Mouse (Mus musculus) neural tube, embryonic 10.5 days (tissue): ENCODE results near the gene Kdr.

Experiments used
- DNase-seq: peaks from one replicate; pipeline ENCODE4 v3.0.0-alpha.2; 2017; ENCODE audit warnings: low spot score; ENCODE audit errors: extremely low spot score

Kdr gene

DNA sequence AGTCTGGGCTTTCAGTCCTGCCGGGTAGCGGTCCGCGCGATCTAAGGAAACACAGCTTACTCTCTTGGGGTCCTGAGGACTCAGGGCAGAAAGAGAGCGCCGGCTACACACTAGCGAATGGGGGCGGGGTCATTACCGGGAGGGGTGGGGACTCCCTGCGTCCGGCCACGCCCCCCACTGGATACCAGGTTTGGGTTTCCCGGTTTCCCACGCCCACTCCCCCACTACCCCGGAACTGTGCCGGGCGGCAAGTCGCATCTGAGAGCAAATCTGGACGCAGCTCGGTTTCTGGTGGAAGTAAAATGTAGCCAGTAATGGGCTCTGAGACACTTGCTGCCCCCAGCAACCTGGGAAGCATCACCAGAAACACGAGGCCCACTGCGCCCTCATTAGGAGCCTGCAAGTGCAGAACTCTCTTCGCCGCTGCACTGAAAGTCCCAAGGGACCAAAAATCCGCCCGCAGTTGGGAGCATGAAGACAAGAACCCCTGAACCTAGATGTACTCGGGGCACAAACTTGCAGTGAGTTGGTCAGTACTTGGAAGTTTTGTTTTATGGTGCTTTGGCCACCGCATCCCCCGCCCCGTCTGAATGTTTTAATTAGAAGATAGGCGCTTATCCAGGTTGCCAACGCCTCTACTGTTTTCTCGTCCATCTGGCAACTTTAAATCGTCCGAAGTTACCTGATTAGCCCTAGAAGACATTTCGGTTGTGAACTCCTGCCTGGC is at the start of gene Kdr:
Gene Kdr, minus strand, starts transcription at position 85 of the 727 bp plus-strand sequence.
- peak; percentile 84 for DNase-seq

DNA sequence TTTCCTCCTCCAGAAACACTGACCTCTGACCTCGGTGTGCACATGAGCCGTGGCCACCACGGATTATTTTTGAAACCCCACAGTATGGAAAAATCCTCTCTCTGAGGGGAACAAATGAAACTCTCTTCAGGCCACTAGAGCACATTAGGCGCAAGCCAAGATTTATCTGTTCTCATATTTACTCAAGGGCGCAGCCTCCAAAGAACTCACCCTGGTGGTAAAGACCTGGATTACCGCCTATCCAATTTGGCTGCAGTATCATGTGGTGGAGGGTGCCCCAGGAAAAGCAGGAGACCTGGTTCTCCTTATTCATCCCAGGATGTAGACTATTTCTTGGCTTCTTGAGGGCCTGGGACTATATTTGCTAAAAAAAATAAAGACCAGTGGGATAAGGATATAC is 48.5 kb upstream of the Kdr start:
- DNase-seq = no peak

DNA sequence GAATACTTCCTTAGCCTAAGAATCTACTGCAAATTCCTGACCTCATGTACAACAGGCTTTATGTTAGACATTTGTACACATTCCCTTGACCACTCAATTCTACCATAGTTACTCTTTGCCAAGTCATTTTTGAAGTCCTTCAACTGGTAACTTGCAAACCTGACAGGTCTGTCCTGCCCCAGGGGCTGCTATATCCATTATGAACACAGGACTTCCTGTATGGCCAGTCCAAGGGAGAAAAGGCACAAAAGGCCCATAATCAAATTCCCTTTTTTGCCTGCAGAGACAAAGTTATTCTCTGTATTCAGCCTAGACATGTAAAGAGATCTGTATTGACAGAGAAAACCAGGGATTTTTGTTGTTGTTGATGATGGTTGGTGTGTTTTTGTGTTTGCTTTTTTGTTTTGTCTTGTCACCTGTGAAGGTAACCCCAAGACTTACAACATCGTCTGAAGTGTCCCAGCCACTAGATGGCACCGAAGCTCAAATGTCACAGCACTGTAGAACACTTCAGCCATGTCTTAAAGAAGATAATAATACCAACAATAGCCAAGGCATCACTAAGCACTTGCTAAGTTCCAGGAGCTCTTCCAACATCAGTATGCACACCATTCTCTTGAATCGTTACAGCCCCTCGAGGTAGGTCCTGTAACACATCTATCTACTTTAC is 47.9 kb upstream of the Kdr start:
- DNase-seq = no peak

DNA sequence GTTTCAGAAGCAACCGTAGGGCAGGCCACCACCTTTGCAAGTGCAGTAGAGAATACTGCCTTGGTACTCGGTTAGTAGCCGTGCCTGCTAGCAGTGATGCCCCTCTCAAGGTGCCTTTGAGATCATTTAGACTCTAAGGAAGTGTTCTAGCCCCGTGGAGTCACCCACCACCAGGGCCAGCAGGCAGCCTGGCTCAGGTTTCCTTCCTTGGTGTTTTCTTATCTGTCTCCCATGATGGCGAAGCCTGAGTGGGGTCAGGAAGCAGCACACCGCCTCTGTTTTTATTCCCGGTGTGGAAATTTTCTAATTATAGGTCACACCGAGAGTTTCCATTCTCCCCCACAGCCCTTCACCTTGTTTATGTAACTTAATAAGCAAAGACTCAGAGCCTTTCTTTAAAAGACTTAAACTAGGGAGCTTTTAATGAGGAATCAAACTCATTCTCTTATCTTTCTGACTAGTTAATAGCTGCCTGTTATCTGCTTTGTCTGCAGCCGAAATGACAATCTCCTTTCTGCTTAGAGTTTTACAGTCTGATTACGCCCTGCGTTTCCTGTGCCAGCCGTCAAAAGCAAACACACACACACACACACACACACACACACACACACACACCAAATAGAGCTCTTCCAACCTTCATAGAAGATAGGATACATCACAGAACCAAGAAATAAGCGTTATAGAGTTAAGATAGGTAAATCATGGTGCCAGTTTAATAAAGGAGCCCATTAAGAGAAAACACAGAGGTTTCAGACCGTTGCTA is 44.9 kb upstream of the Kdr start:
- no peak for DNase-seq

DNA sequence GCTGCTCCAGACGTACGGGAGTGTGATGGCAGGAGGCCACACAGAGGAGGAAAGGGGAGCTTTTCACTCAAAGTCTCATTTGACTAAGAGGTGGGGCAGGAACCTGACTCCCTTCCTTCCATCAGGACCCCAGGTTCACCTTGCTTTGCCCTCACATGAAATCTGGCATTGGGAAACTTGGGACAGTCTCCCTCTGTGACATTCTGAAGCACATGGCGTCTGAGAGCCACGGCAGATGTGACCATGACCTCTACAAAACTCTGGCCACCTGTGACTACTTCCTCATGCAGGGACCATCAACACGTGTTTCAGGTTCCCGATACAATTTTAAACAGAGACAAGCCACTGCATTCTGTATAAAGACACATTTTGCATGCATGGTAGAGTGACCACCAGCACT is 44.2 kb upstream of the Kdr start:
- DNase-seq = no peak

DNA sequence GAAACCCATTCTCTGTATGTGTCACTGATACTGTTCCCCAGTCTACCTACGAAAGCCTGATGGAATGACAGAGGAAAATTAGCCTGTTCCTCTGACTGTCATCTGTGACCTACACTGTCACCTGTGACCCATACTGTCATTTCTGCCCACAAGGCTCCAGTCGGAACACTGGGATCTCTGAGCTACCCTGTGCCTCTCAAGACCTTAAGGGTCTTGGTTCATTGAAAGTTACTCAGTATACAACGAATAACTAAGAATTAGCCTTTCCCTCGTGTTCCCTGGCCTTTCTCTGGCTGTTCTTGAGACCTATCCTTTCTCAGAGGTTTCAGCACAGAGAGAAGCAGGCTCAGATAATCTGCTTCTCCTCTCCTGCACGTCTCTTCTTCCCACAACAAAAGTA is 40.1 kb upstream of the Kdr start:
- DNase-seq = no peak

DNA sequence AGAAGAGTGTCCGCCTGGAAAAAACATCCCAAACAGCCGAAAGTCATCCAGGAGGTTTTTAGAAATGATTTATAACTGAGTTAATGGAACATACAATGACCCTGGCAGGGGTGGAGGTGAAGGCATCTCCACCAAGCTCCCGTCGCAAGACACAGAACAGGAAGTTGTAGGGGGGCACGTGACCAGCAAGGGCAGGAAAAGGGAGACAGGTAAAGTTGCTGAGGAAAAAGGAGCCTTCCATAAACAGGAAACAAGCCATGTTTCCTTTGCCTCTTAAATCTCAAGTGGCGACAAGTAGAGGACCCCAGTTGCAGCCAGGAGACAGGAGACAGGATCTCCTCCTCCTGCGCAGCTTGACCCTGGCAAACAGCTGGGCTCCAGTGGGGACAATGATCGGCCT is 37.8 kb upstream of the Kdr start:
- no peak for DNase-seq

DNA sequence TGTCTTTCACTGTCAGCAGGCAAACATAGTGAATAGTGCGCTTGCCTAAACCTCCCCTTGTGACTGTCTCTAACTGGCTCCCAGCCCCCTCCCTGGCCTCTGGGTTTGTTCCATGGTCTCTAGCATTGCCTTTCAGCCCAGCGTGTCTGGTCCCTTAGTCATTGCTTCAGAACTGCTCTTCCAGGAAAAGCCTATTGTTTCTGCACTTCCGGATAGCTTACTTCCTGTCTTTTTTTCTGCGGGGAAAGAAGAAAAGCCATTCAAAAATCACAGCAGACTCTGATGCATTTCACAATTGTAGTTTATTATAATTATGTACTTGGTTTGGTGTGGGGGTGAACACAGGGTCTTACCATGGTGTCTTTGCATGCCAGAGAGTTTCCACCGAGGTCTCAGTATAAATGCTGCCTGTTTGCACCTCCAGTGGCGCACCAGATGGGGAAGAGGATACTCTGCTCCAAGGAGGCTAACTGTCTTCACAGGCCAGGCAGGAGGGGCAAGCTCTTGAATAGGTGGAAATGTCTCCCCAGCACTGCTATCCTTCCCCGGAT is 35.7 kb upstream of the Kdr start:
- no peak for DNase-seq

DNA sequence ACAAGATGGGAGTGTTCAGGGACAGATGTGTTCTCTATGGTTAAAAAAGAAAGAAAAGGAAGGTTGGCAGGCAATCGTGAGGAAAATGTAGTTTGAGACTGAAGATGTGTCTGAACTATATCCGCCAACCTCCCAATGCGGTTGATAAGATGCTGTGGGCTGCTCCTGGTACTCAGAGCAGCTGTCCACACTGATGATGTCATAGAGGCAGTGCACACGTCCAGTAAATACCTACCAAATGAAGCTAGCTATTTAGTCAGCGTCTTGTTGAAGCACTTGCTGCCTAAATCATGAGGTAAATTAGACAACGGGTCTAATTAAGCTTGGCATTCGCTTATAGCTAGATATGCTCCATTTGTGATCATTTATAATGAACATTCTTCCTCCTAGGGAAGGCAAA is 28.1 kb upstream of the Kdr start:
- no peak for DNase-seq

DNA sequence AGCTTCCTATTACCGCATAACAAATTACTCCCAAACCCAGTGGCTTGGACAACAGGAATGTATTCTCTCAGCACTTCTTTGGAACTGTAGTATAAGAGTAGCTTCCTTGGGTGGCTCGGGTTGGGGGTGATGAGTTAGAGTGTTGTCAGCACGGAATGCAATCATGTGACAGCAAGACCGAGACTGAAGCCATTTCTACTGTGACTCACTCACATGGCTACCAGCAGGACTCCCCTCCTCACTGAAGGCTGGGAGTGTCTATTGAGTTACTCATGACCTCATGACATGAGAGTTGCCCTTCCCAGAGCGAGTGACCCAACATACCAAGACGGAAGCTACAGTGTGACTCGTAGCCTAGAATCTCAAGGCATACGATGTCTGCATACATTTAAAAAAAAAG is 12.0 kb upstream of the Kdr start:
- no peak for DNase-seq

DNA sequence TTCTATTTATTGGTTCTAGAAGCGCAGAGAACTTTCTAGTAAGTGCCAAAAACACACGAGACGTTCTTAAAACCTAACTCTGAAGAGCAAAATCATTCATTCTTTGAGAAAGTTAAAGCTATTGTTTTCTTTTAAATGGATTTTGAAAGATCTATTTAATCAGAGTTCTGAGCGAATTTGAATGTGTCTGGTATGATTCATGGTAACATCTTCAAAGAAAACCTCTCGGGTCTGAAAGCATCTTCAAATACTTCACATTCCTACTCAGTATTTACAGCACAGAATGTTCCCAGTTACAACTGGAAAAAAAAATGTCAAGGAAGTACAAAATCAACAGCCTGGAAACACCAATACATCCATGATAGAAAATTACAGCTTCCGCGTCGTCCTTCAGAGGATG is 9.3 kb upstream of the Kdr start:
- DNase-seq = no peak

DNA sequence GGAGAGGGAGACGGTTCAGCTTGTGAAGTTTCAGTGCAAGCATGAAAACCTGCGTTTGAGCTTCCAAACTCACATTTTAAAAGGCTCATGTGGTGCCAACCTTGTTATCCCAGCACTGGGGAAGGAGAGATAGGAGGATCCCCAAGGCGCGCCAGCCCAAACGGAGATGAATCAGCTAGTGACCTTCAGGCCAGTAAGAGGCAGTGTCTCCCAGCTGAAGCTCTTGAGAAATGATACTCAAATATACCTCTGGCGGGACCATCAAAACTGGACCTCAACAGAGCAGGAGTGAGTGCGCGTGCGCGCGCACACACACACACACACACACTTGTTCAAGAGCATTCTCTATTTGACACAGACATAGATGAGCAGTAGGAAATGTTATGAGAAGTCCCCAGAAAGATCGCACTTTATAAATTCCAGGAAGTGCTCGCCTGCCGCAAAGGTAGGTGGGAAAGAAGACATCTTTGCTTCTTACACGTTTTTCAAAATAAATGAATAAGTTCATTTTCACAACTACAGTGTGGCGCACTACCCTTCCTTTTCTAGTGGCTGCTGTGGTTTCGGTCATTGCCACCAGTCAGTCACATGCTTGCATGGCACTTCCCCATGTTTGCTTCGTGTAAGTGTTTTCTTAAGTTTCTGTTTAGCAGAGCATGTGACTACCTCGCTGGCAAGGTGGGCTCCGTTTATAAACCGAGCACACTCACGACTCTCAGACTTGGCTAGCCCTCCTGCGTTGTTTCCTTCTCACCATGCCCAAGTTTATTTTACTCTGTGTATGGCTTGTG is 2.5 kb upstream of the Kdr start:
- DNase-seq = no peak

DNA sequence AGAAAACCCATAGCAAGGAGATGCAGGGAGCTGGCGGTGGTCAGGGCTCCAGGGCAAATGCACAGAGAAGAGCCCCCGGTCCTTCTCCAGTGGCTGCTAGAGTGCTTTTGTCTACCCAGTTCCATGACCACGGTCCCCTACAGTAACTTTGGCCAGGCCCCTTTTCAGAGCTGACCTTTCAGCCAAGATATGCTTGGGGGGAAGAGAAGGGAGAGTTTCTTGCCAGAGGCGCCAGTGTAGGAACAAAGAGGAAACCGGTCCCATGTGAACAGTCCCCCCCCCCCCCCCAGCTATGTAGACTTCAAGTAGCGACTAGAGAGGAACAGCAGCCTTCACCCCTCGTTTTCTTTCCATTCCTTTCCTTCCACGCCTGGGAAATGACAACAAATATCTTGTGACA is 850 bp upstream of the Kdr start:
- DNase-seq = no peak

DNA sequence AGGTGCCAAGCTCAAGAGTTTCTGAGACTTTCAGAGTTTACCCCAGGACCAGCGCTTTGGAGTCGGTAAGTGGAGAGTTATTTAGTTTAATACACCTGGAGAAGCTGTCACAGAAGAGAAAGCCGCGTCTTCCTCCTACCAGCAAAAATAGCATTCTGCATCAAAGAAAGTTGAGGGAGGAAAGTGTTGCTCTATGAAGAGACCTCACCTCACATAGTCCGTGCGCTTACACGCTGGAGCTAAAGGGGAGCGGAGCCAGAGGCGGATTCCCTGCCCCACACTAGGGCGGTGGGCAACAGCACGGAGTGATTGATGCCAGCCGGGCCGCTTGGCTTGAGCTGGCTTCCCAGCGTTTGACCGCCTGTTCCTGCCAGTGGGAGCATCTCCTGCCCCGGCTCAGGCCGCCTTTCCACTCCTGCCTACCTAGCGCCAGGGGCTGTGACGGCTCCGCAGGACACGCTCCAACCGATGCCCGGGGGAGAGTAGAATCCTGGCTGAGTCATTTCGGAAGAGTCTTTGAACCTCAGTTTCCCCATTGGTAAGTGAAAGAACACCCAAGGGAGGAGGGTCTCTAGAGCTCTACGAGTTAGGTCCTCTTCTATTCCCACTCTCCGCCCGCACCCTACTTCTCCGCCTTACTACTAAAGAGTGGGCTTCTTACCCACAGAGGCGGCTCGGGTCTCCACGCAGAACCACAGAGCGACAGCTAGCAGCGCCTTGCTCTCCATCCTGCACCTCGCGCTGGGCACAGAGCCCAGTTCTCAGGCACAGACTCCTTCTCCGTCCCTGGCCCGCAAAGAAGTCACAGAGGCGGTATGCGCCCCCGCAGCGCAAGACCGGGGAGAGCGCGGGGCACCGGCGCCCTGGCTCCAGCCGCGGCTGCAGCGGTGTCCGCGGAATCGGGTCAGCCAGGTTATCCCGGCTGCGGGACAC is 551 bp downstream of the Kdr start:
- DNase-seq = peak; percentile 57

DNA sequence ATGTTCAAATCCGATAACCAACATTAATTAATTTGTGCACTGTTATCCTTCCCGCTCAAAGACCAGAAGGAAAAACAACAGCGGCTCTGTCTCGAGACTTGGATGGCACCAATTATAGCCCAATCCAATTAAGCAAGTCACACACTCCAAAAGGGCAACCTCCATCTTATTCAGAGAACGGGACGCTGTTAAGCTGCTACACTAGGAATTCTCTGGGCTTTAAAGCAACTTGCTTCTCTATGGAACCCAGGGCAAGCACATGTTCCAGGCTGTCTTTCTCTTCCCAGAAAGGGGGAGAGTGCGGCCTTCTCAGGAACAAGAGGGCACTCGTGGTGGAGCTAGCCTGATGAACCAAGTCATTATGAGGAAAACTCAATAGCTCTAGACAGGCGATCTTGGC is 1.6 kb downstream of the Kdr start:
- DNase-seq = peak; percentile 29

DNA sequence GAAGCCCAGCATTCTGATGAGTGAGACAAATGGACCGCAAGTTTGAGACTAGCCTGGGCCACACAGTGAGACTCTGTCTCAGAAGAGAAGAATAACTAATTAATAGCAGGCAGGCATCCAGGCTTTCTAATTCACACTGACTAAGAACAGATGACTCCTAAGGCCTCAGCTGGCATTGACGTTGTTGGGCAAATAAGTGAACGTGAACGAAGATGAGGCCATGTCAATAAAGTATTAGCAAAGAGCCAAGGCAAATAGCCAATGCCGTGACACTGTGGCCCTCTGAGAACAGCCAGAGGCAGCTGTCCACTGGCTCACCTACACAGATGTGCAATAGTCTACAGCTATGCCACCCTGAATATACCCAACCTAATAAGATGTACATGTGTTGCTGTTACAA is 2.9 kb downstream of the Kdr start:
- DNase-seq = no peak

DNA sequence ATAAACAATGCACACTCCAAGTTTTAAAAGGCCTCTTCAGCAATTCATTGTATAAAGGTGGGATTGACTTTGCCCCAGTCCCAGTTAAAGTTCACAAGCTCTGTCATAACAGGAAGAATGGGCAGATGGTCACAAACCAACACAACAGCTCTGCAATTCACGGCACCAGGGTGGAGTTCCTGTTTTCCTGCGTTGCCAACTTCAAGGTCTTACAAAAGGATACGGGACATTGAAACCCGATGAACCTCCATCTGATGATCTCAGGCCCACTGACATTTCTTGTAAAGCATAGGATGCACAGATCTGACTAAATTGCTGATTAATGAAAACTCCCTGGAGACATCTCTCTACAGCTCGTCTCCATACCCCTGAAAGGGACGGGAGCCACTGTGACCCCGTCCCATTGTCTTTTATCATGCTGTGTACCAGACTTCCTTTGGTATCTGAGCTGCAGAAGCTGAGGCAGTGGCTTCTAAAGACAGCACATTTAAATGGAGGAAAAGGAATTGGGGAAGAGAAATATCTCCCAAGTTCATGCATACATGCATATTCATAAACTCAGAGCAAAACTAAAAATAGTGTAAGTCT is 3.6 kb downstream of the Kdr start:
- DNase-seq = no peak

DNA sequence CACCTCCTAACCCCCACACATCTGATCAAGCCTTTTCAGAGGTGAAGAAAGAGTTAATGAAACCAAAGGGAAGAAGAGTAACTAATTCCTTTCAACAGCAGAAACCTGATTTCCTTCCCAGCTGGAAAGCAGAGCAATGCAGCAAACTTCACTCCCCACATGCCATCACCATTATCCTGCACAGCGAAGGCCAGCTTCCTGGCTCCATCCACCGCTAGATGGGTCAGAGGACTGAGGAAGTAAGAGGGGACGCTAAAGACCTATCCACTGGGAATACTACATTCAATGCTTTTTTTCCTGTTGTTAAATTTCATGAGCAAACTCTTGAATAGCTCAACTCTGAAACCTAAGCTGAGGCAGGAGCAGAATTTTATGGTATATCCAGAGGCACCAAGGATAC is 8.4 kb downstream of the Kdr start:
- DNase-seq = no peak

DNA sequence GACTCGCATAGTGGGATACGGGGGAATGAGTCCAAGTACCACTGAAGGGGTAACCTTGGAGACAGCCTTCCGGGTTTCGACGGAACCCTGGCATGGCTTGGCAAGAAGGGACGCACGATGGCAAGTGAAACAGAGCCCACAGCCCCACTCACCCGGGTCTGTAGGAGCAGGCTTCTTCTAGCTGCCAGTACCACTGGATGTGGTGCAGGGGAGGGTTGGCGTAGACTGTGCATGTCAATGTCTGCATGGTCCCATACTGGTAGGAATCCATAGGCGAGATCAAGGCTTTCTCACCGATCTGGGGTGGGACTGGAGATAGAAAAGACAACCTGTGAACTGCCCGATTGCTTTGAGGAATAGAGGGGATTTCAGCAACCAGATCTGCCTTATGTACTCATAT is 15.7 kb downstream of the Kdr start:
- no peak for DNase-seq
